Mouse (Mus musculus): ENCODE data around the gene Clec18a. TPM values are rescaled to one million over a fixed set of nuclear protein-coding genes. Genes with fewer than 3 reads are reported as not detected.
"Not testable (repeated sequence)": the region's sequence is repeated elsewhere in the genome, so short reads cannot be mapped to it uniquely, and the experiment has no call there.

Gene Clec18a
- polyA plus RNA-seq (2015; fragmentation: Nextera tagmentation; extraction: Ambion mirVana), result not detected in 2 replicates

- H3K4me1 ChIP-seq (ENCODE audit: insufficient read depth); H3K4me2 ChIP-seq (ENCODE audit: low read depth, low read length); H3K27ac ChIP-seq (ENCODE audit: low read depth); H3K27me3 ChIP-seq (ENCODE audit: insufficient read depth, low read length); DNase-seq; H3K4me3 ChIP-seq (ENCODE audit: low read depth, low read length); H3K36me3 ChIP-seq (replicated peaks; ENCODE audit: insufficient read depth, low read length); H3K9ac ChIP-seq (replicated peaks); ATAC-seq; H3K9me3 ChIP-seq (ENCODE audit: low read length): not testable (repeated sequence)
- WGBS (ENCODE audit: insufficient replicate concordance), result 69% methylated on average over 3 of the region's 6 CpGs
Measured at GRCm38 (mm10) chr8:111092326-111092725, at the start of gene Clec18a. Clec18a (minus strand) TSS chr8:111092426.

DNA sequence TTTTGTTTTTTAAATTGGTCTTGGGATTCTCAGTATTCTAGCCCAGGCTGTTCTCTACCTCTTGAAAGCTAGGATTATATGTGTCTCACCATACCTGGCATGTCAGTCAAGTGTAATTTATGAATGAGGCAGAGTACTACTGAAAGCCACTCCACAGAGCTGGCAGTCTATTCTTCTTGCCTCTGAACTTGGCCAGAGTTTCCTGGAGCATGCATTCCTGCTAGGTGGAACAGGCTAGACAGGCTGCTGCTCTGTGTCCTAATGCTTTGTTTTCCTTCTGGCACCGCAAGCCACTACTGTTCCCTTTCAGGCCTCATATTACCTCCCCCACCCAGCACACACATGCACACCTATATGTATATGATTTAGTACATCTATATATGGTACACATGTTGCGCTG lies 38.5 kb upstream of the Clec18a start:
- Histone ChIP-seq H3K4me3 (ENCODE audit: low read depth, low read length) (no peak overlapping the region), H3K9me3 (ENCODE audit: low read length) (no peaks in the 10 kb centered on the region), H3K36me3 (replicated peaks; ENCODE audit: insufficient read depth, low read length) (peaks cover 38% of the 10 kb centered on the region), H3K4me2 (ENCODE audit: low read depth, low read length) (no peak overlapping the region), H3K27ac (ENCODE audit: low read depth) (no peak overlapping the region), H3K27me3 (ENCODE audit: insufficient read depth, low read length) (no peaks in the 10 kb centered on the region), H3K9ac (replicated peaks) (no peak overlapping the region), H3K4me1 (ENCODE audit: insufficient read depth) (no peaks in the 10 kb centered on the region)
- ATAC-seq (no peak), DNase-seq (no peak)
- WGBS (ENCODE audit: insufficient replicate concordance), result 91% methylated on average over 2 of the region's 2 CpGs
- TF ChIP-seq CTCF (IDR thresholded peaks at IDR 0.05; ENCODE audit: low read depth) (no peak), EP300 (IDR thresholded peaks at IDR 0.05; ENCODE audit: low read depth) (no peak)

- Histone ChIP-seq H3K4me2 (ENCODE audit: low read depth, low read length) (no peak overlapping the region), H3K9ac (replicated peaks) (no peak overlapping the region), H3K27ac (ENCODE audit: low read depth) (no peak overlapping the region), H3K36me3 (replicated peaks; ENCODE audit: insufficient read depth, low read length) (peaks cover 21% of the 10 kb centered on the region), H3K4me3 (ENCODE audit: low read depth, low read length) (no peak overlapping the region), H3K27me3 (ENCODE audit: insufficient read depth, low read length) (no peaks in the 10 kb centered on the region), H3K4me1 (ENCODE audit: insufficient read depth) (no peaks in the 10 kb centered on the region), H3K9me3 (ENCODE audit: low read length) (no peaks in the 10 kb centered on the region)
- TF ChIP-seq EP300 (IDR thresholded peaks at IDR 0.05; ENCODE audit: low read depth) (no peak), CTCF (IDR thresholded peaks at IDR 0.05; ENCODE audit: low read depth) (no peak)
- ATAC-seq (no peak), DNase-seq (no peak)
- WGBS (ENCODE audit: insufficient replicate concordance), result 88% methylated on average over 3 of the region's 3 CpGs
Measured at GRCm38 (mm10) chr8:111119481-111119880, 27.3 kb upstream of the Clec18a start.

- Histone ChIP-seq H3K9ac (replicated peaks) (no peak overlapping the region), H3K4me1 (ENCODE audit: insufficient read depth) (no peaks in the 10 kb centered on the region), H3K9me3 (ENCODE audit: low read length) (no peaks in the 10 kb centered on the region), H3K27me3 (ENCODE audit: insufficient read depth, low read length) (no peaks in the 10 kb centered on the region), H3K36me3 (replicated peaks; ENCODE audit: insufficient read depth, low read length) (peaks cover 26% of the 10 kb centered on the region), H3K4me2 (ENCODE audit: low read depth, low read length) (no peak overlapping the region), H3K27ac (ENCODE audit: low read depth) (no peak overlapping the region), H3K4me3 (ENCODE audit: low read depth, low read length) (no peak overlapping the region)
- TF ChIP-seq CTCF (IDR thresholded peaks at IDR 0.05; ENCODE audit: low read depth), result no peak
- no peak for TF ChIP-seq EP300 (IDR thresholded peaks at IDR 0.05; ENCODE audit: low read depth)
- DNase-seq, result no peak
- no peak for ATAC-seq
- 89% methylated on average over 5 of the region's 5 CpGs for WGBS (ENCODE audit: insufficient replicate concordance)
Measured at GRCm38 (mm10) chr8:111114891-111115290, 22.7 kb upstream of the Clec18a start.

- H3K36me3 ChIP-seq (replicated peaks; ENCODE audit: insufficient read depth, low read length); H3K9me3 ChIP-seq (ENCODE audit: low read length); H3K4me1 ChIP-seq (ENCODE audit: insufficient read depth); H3K27me3 ChIP-seq (ENCODE audit: insufficient read depth, low read length): not testable (repeated sequence)
- WGBS (ENCODE audit: insufficient replicate concordance), result under 1% methylated on average over 30 of the region's 69 CpGs
- DNase-seq, result peak; percentile 51
- peak overlapping the region; percentile 55 for H3K27ac ChIP-seq (ENCODE audit: low read depth)
- peak overlapping the region; percentile 96 for H3K4me2 ChIP-seq (ENCODE audit: low read depth, low read length)
- H3K4me3 ChIP-seq (ENCODE audit: low read depth, low read length), result peak overlapping the region; percentile 68
- ATAC-seq, result peak; percentile 80
- H3K9ac ChIP-seq (replicated peaks), result peak overlapping the region; percentile 76
Measured at GRCm38 (mm10) chr8:111094719-111095302, 2.6 kb upstream of the Clec18a start.

- no peaks in the 10 kb centered on the region for H3K9me3 ChIP-seq (ENCODE audit: low read length)
- peak within 1 kb of the TSS; percentile 76 for H3K9ac ChIP-seq (replicated peaks)
- no peak for TF ChIP-seq CTCF (IDR thresholded peaks at IDR 0.05; ENCODE audit: low read depth)
- TF ChIP-seq EP300 (IDR thresholded peaks at IDR 0.05; ENCODE audit: low read depth), result no peak
- H3K36me3 ChIP-seq (replicated peaks; ENCODE audit: insufficient read depth, low read length), result no peaks in the 10 kb centered on the region
- H3K27ac ChIP-seq (ENCODE audit: low read depth), result peak within 1 kb of the TSS; percentile 55
- DNase-seq (peak; percentile 95), ATAC-seq (peak; percentile 94)
- peak within 1 kb of the TSS; percentile 96 for H3K4me2 ChIP-seq (ENCODE audit: low read depth, low read length)
- H3K4me1 ChIP-seq (ENCODE audit: insufficient read depth), result peaks cover 6% of the 10 kb centered on the region
- H3K27me3 ChIP-seq (ENCODE audit: insufficient read depth, low read length), result no peaks in the 10 kb centered on the region
- H3K4me3 ChIP-seq (ENCODE audit: low read depth, low read length), result peak within 1 kb of the TSS; percentile 68
- 10% methylated on average over 40 of the region's 72 CpGs for WGBS (ENCODE audit: insufficient replicate concordance)
Measured at GRCm38 (mm10) chr8:111093865-111094718, 1.9 kb upstream of the Clec18a start, which contains the start of gene Pdpr. Pdpr (plus strand) TSS chr8:111094630.
